Mouse (Mus musculus): ENCODE data around the gene Gm20683. TPM values are rescaled to one million over a fixed set of nuclear protein-coding genes. Genes with fewer than 3 reads are reported as not detected.
A peak's percentile ranks its signal among the peaks of the same experiment; 100 is the strongest.

Gm20683 gene
- 10 to 100 TPM in 1 of 2 experiments, 1 to 10 TPM in 1; 9.5 to 13.3 TPM for total RNA-seq (2021)
- long read RNA-seq, experiment 1, partial matches to known transcripts, result 1 of 9 reads
- long read RNA-seq, experiment 1, other reads (novel, unspliced or antisense), result 8 of 9 reads
- long read RNA-seq, experiment 2, result 0 reads

GRCm38 (mm10) chr17:25841117-25841880, at the start of gene Gm20683:
Gene Gm20683 (minus strand): TSS chr17:25841763.
- DNase-seq, result no peak

- DNase-seq, result no peak
These were observed 47.3 kb upstream of the Gm20683 start for GRCm38 (mm10) chr17:25888837-25889236.

- no peak for DNase-seq
These were observed 45.9 kb upstream of the Gm20683 start for GRCm38 (mm10) chr17:25887467-25887866.

GRCm38 (mm10) chr17:25886806-25887205, 45.2 kb upstream of the Gm20683 start:
- no peak for DNase-seq

- peak in 1 of 2 experiments; percentile 12 for DNase-seq
These were observed 44.1 kb upstream of the Gm20683 start for GRCm38 (mm10) chr17:25885636-25886035.

- DNase-seq, result no peak
These were observed 42.3 kb upstream of the Gm20683 start for GRCm38 (mm10) chr17:25883824-25884223.

GRCm38 (mm10) chr17:25883268-25883667, 41.7 kb upstream of the Gm20683 start:
- DNase-seq, result no peak

GRCm38 (mm10) chr17:25882306-25882705, 40.7 kb upstream of the Gm20683 start:
- DNase-seq, result peak in 1 of 2 experiments; percentile 46

- DNase-seq, result peak in 1 of 2 experiments; percentile 7
These were observed 40.1 kb upstream of the Gm20683 start for GRCm38 (mm10) chr17:25881691-25882090.

- DNase-seq, result peak in 1 of 2 experiments; percentile 53
These were observed 39.5 kb upstream of the Gm20683 start for GRCm38 (mm10) chr17:25880913-25881641.

- peak in 1 of 2 experiments; percentile 4 for DNase-seq
These were observed 38.8 kb upstream of the Gm20683 start, which contains the start of gene Wfikkn1 for GRCm38 (mm10) chr17:25880196-25880910. Gene Wfikkn1 (minus strand): TSS chr17:25880858.

- DNase-seq, result peak in 1 of 2 experiments; percentile 15
These were observed 38.2 kb upstream of the Gm20683 start for GRCm38 (mm10) chr17:25879750-25880149.

- DNase-seq, result peak; percentile 69 to 72
These were observed 37.7 kb upstream of the Gm20683 start for GRCm38 (mm10) chr17:25879261-25879660.

- DNase-seq, result no peak
These were observed 37.1 kb upstream of the Gm20683 start for GRCm38 (mm10) chr17:25878611-25879180.

- DNase-seq, result no peak
These were observed 36.4 kb upstream of the Gm20683 start for GRCm38 (mm10) chr17:25877741-25878610.

GRCm38 (mm10) chr17:25877025-25877424, 35.5 kb upstream of the Gm20683 start:
- no peak for DNase-seq

GRCm38 (mm10) chr17:25876347-25876915, 34.9 kb upstream of the Gm20683 start:
- peak in 1 of 2 experiments; percentile 53 for DNase-seq

- DNase-seq, result peak; percentile 93 to 95
These were observed 33.9 kb upstream of the Gm20683 start for GRCm38 (mm10) chr17:25875171-25876136.

- DNase-seq, result peak; percentile 90 to 91
These were observed 33.2 kb upstream of the Gm20683 start, which contains the start of gene Mettl26 for GRCm38 (mm10) chr17:25874721-25875170. Gene Mettl26 (plus strand): TSS chr17:25875074.
